Mouse (Mus musculus) forebrain, embryonic 13.5 days (tissue): ENCODE data around the gene Baz2b. TPM values are rescaled to one million over a fixed set of nuclear protein-coding genes. Genes with fewer than 3 reads are reported as not detected.

ENCODE experiments used
- ATAC-seq: fragments of 200-750 bp; cut with Nextera tagmentation; 2 replicates; pipeline ENCODE4 v1.8.0; 2017
- H3K27ac ChIP-seq: fragments of 300-500 bp; sonication (generic); 2 replicates; pipeline ENCODE4 v1.5.1; 2015; ENCODE audit warnings: inconsistent platforms, mild to moderate bottlenecking, moderate library complexity
- H3K27me3 ChIP-seq: fragments of 300-500 bp; sonication (generic); 2 replicates; pipeline ENCODE4 v1.6.1; 2015; ENCODE audit warnings: mild to moderate bottlenecking, inconsistent platforms
- H3K36me3 ChIP-seq: fragments of 300-500 bp; sonication (generic); 2 replicates; pipeline ENCODE4 v1.6.1; 2015; ENCODE audit warnings: mild to moderate bottlenecking, inconsistent platforms; ENCODE audit not compliant: poor library complexity, severe bottlenecking
- H3K4me1 ChIP-seq: fragments of 300-500 bp; sonication (generic); 2 replicates; pipeline ENCODE4 v1.6.1; 2015; ENCODE audit warnings: inconsistent platforms
- H3K4me2 ChIP-seq: fragments of 300-500 bp; sonication (generic); 2 replicates; pipeline ENCODE4 v1.6.1; 2015; ENCODE audit warnings: inconsistent platforms, mild to moderate bottlenecking, moderate library complexity
- H3K4me3 ChIP-seq: fragments of 300-500 bp; sonication (generic); 2 replicates; pipeline ENCODE4 v1.5.1; 2015; ENCODE audit warnings: mild to moderate bottlenecking, inconsistent platforms
- H3K9ac ChIP-seq: fragments of 300-500 bp; sonication (generic); 2 replicates; pipeline ENCODE4 v1.6.1; 2015; ENCODE audit warnings: mild to moderate bottlenecking, inconsistent platforms
- H3K9me3 ChIP-seq: fragments of 300-500 bp; sonication (generic); replicated peaks from 2 replicates; pipeline ENCODE4 v1.6.1; 2016; ENCODE audit warnings: inconsistent platforms
- WGBS: fragments of 180-500 bp; shearing (Covaris S2); methylation state at CpG from one replicate; pipeline ENCODE4 v1.1.7; 2015; 5-methylcytosine and 5-hydroxymethylcytosine counted together
- polyA plus RNA-seq: library from polyadenylated mRNA; unstranded; fragments of >200 nt; fragmentation: Nextera tagmentation; extraction: Ambion mirVana; gene quantifications from 2 replicates; pipeline ENCODE4 v1.2.1, GENCODE M21; 2015

Gene Baz2b
- 85.2 and 85.7 TPM in 2 replicates for polyA plus RNA-seq

GRCm38 (mm10) chr2:60209703-60210651, at the start of gene Baz2b, which contains the start of gene March7:
Gene Baz2b, minus strand, starts transcription at chr2:60209839.
Gene March7, plus strand, starts transcription at chr2:60209887.
- H3K27ac ChIP-seq: peak within 1 kb of the TSS; percentile 84
- no peaks in the 10 kb centered on the region for H3K27me3 ChIP-seq
- H3K36me3 ChIP-seq: peaks cover 19% of the 10 kb centered on the region; the same call in 1 of the 2 replicates
- H3K4me2 ChIP-seq: peak within 1 kb of the TSS; percentile 71
- WGBS: under 1% methylated on average over 60 of the region's 109 CpGs
- peak within 1 kb of the TSS; percentile 93 for H3K9ac ChIP-seq
- no peaks in the 10 kb centered on the region for H3K9me3 ChIP-seq
- ATAC-seq: peak; percentile 95
- peak within 1 kb of the TSS; percentile 92 for H3K4me3 ChIP-seq
- peaks cover 39% of the 10 kb centered on the region for H3K4me1 ChIP-seq

GRCm38 (mm10) chr2:60259186-60259585, 49.5 kb upstream of the Baz2b start:
- no peak overlapping the region for H3K9ac ChIP-seq
- no peak for ATAC-seq
- H3K4me2 ChIP-seq: no peak overlapping the region
- H3K27ac ChIP-seq: no peak overlapping the region
- H3K27me3 ChIP-seq: no peaks in the 10 kb centered on the region
- H3K9me3 ChIP-seq: no peaks in the 10 kb centered on the region
- 95% methylated on average over 5 of the region's 5 CpGs for WGBS
- H3K4me1 ChIP-seq: no peaks in the 10 kb centered on the region
- H3K4me3 ChIP-seq: no peak overlapping the region
- peaks cover 9% of the 10 kb centered on the region; the same call in 1 of the 2 replicates for H3K36me3 ChIP-seq

- H3K9ac ChIP-seq: no peak overlapping the region
- H3K27me3 ChIP-seq: no peaks in the 10 kb centered on the region
- no peak overlapping the region for H3K27ac ChIP-seq
- WGBS: 89% methylated on average over 2 of the region's 2 CpGs
- H3K36me3 ChIP-seq: peaks cover 10% of the 10 kb centered on the region; the same call in 1 of the 2 replicates
- no peak overlapping the region for H3K4me3 ChIP-seq
- no peaks in the 10 kb centered on the region for H3K9me3 ChIP-seq
- H3K4me2 ChIP-seq: no peak overlapping the region
- no peak for ATAC-seq
- H3K4me1 ChIP-seq: no peaks in the 10 kb centered on the region
Observed at GRCm38 (mm10) chr2:60256751-60257150, 47.1 kb upstream of the Baz2b start.

- ATAC-seq: no peak
- H3K4me1 ChIP-seq: no peaks in the 10 kb centered on the region
- H3K36me3 ChIP-seq: peaks cover 23% of the 10 kb centered on the region
- H3K9me3 ChIP-seq: no peaks in the 10 kb centered on the region
- H3K4me2 ChIP-seq: no peak overlapping the region
- no peak overlapping the region for H3K27ac ChIP-seq
- no peak overlapping the region for H3K9ac ChIP-seq
- H3K27me3 ChIP-seq: no peaks in the 10 kb centered on the region
- no peak overlapping the region for H3K4me3 ChIP-seq
Observed at GRCm38 (mm10) chr2:60253506-60253905, 43.9 kb upstream of the Baz2b start.

- Histone ChIP-seq H3K27me3 (no peaks in the 10 kb centered on the region), H3K27ac (no peak overlapping the region), H3K4me1 (no peaks in the 10 kb centered on the region), H3K36me3 (peaks cover 17% of the 10 kb centered on the region), H3K9ac (no peak overlapping the region), H3K4me2 (no peak overlapping the region), H3K9me3 (no peaks in the 10 kb centered on the region), H3K4me3 (no peak overlapping the region)
- 86% methylated on average over 4 of the region's 4 CpGs for WGBS
- ATAC-seq: no peak
Observed at GRCm38 (mm10) chr2:60252782-60253181, 43.1 kb upstream of the Baz2b start.

- Histone ChIP-seq H3K27ac (no peak overlapping the region), H3K27me3 (no peaks in the 10 kb centered on the region), H3K4me3 (no peak overlapping the region), H3K4me1 (no peaks in the 10 kb centered on the region), H3K9me3 (no peaks in the 10 kb centered on the region), H3K4me2 (no peak overlapping the region), H3K36me3 (peaks cover 73% of the 10 kb centered on the region), H3K9ac (no peak overlapping the region)
- ATAC-seq: no peak
- 92% methylated on average over 7 of the region's 7 CpGs for WGBS
Observed at GRCm38 (mm10) chr2:60234506-60234905, 24.9 kb upstream of the Baz2b start.

- Histone ChIP-seq H3K4me3 (no peak overlapping the region), H3K4me2 (no peak overlapping the region), H3K4me1 (no peaks in the 10 kb centered on the region), H3K9me3 (no peaks in the 10 kb centered on the region), H3K27me3 (no peaks in the 10 kb centered on the region), H3K27ac (no peak overlapping the region), H3K36me3 (peaks cover 64% of the 10 kb centered on the region), H3K9ac (no peak overlapping the region)
- ATAC-seq: no peak
- 86% methylated on average over 2 of the region's 2 CpGs for WGBS
Observed at GRCm38 (mm10) chr2:60233147-60233546, 23.5 kb upstream of the Baz2b start.

GRCm38 (mm10) chr2:60230361-60230760, 20.7 kb upstream of the Baz2b start:
- Histone ChIP-seq H3K36me3 (peaks cover 48% of the 10 kb centered on the region), H3K4me2 (no peak overlapping the region), H3K4me3 (no peak overlapping the region), H3K9me3 (no peaks in the 10 kb centered on the region), H3K27me3 (no peaks in the 10 kb centered on the region), H3K27ac (no peak overlapping the region), H3K4me1 (no peaks in the 10 kb centered on the region), H3K9ac (no peak overlapping the region)
- no peak for ATAC-seq
- 84% methylated on average over 2 of the region's 2 CpGs for WGBS

- H3K9ac ChIP-seq: no peak overlapping the region
- no peak overlapping the region for H3K4me2 ChIP-seq
- no peak overlapping the region for H3K27ac ChIP-seq
- H3K36me3 ChIP-seq: peaks cover 34% of the 10 kb centered on the region
- no peaks in the 10 kb centered on the region for H3K9me3 ChIP-seq
- 43% methylated on average over 1 of the region's 1 CpGs for WGBS
- H3K4me3 ChIP-seq: no peak overlapping the region
- ATAC-seq: no peak
- no peaks in the 10 kb centered on the region for H3K27me3 ChIP-seq
- no peaks in the 10 kb centered on the region for H3K4me1 ChIP-seq
Observed at GRCm38 (mm10) chr2:60228470-60228869, 18.8 kb upstream of the Baz2b start.

GRCm38 (mm10) chr2:60223489-60223888, 13.8 kb upstream of the Baz2b start:
- no peak overlapping the region for H3K27ac ChIP-seq
- H3K4me2 ChIP-seq: no peak overlapping the region
- no peak overlapping the region for H3K4me3 ChIP-seq
- H3K9me3 ChIP-seq: no peaks in the 10 kb centered on the region
- ATAC-seq: no peak
- no peaks in the 10 kb centered on the region for H3K27me3 ChIP-seq
- H3K4me1 ChIP-seq: peaks cover 3% of the 10 kb centered on the region; the same call in 1 of the 2 replicates
- H3K9ac ChIP-seq: no peak overlapping the region
- WGBS: 88% methylated on average over 1 of the region's 1 CpGs
- H3K36me3 ChIP-seq: no peaks in the 10 kb centered on the region

GRCm38 (mm10) chr2:60221954-60222353, 12.3 kb upstream of the Baz2b start:
- no peak overlapping the region for H3K4me3 ChIP-seq
- no peaks in the 10 kb centered on the region for H3K27me3 ChIP-seq
- ATAC-seq: no peak
- 96% methylated on average over 2 of the region's 2 CpGs for WGBS
- H3K36me3 ChIP-seq: no peaks in the 10 kb centered on the region
- peaks cover 3% of the 10 kb centered on the region; the same call in 1 of the 2 replicates for H3K4me1 ChIP-seq
- no peak overlapping the region for H3K9ac ChIP-seq
- no peak overlapping the region for H3K4me2 ChIP-seq
- no peak overlapping the region for H3K27ac ChIP-seq
- H3K9me3 ChIP-seq: no peaks in the 10 kb centered on the region

GRCm38 (mm10) chr2:60221236-60221635, 11.6 kb upstream of the Baz2b start:
- Histone ChIP-seq H3K9ac (no peak overlapping the region), H3K4me3 (no peak overlapping the region), H3K4me1 (peaks cover 3% of the 10 kb centered on the region; the same call in 1 of the 2 replicates), H3K36me3 (no peaks in the 10 kb centered on the region), H3K27me3 (no peaks in the 10 kb centered on the region), H3K9me3 (no peaks in the 10 kb centered on the region), H3K27ac (no peak overlapping the region), H3K4me2 (no peak overlapping the region)
- ATAC-seq: no peak
- 74% methylated on average over 6 of the region's 6 CpGs for WGBS
